Mouse (Mus musculus) liver, postnatal 0 days (tissue): ENCODE data around the gene Kctd11.

Experiments
- CTCF ChIP-seq: sonication (generic); IDR thresholded peaks from 2 replicates; pipeline ENCODE4 v1.5.1; 2016; ENCODE audit warnings: antibody characterized with exemption, low read depth
- EP300 ChIP-seq: IDR thresholded peaks from 2 replicates; pipeline ENCODE4 v1.6.1; 2016; ENCODE audit warnings: antibody characterized with exemption, low read depth, mild to moderate bottlenecking

- TF ChIP-seq EP300, result no peak
- no peak for TF ChIP-seq CTCF
Observed at GRCm38 (mm10) chr11:69884663-69885062, 3.5 kb upstream of the Kctd11 start.
